Mouse (Mus musculus) cerebellum, adult 2 months (tissue): Measurements from ENCODE around the gene Atp6v0a2.

Source experiments
- CTCF ChIP-seq: fragments of 200-500 bp; IDR thresholded peaks from 2 replicates; pipeline ENCODE4 v1.5.1; 2011; ENCODE audit warnings: low read depth, mild to moderate bottlenecking, control low read depth, low read length, moderate library complexity, borderline replicate concordance; ENCODE audit not compliant: insufficient read depth
- POLR2A ChIP-seq: fragments of 200-500 bp; IDR thresholded peaks from 2 replicates; pipeline ENCODE4 v1.6.1; 2011; ENCODE audit warnings: low read length, control low read depth, borderline replicate concordance; ENCODE audit not compliant: insufficient read depth

DNA sequence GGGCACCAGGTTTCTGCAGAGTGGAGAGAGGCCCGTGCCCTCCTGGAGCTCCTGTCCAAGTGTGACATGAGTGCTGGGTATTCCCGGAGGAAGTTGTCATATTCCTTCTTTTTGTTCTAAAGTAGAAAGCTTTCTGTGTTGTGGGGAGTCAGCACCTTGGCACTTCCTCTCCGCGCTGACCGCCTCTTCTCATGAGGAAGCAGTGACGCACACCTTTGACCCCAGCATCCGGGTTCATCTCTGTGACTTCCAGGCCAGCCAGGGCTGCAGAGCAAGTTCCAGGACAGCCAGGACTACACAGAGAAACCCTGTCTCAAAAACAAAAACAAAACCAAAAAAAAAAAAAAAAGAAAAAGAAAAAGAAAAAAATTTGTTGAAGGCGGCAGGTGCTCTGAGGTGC, 86.8 kb downstream of the Atp6v0a2 start:
- TF ChIP-seq POLR2A, result no peak
- no peak for TF ChIP-seq CTCF
